Mouse (Mus musculus) gastrocnemius, postnatal 10 days (tissue): ENCODE measurements around the gene Opn1mw. TPM values are rescaled to one million over a fixed set of nuclear protein-coding genes. Genes with fewer than 3 reads are reported as not detected.
A peak's percentile ranks its signal among the peaks of the same experiment; 100 is the strongest.
"Not testable (repeated sequence)": the region's sequence is repeated elsewhere in the genome, so short reads cannot be mapped to it uniquely, and the experiment has no call there.

Experiments used
- DNase-seq: peaks from one replicate; pipeline ENCODE4 v3.0.0; 2021; ENCODE audit warnings: mixed read lengths
- long read RNA-seq, 2 experiments: library from polyadenylated mRNA; stranded (forward); transcript quantifications; one replicate each; pipeline ENCODE4 v2.0.0; 2021
- total RNA-seq, 2 experiments: library from RNA; stranded (reverse); gene quantifications; 2 replicates each; pipeline ENCODE4 v1.2.3; 2021

The Opn1mw gene
- total RNA-seq, result not detected
- long read RNA-seq, experiment 1, result 0 reads
- long read RNA-seq, experiment 2, result 0 reads

DNA sequence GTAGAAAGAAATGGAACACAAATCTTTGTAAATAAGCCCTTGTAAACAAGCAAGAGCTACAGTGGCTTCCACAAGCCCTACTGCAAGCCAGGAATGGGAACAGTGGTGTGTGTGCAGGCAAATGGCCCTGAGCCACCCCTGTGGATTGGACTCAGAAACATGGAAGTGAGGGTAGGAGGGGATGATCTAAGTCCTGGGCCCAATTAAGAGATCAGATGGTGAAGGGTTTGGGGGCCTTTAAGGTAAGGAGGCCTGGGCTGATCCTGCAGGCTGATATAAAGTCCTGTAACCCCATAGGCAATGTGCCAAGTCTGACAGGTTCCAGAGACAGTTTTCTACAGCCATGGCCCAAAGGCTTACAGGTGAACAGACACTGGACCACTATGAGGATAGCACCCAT is at the start of gene Opn1mw:
Gene Opn1mw, plus strand, starts transcription at position 301 of the 400 bp plus-strand sequence.
- no peak for DNase-seq

DNA sequence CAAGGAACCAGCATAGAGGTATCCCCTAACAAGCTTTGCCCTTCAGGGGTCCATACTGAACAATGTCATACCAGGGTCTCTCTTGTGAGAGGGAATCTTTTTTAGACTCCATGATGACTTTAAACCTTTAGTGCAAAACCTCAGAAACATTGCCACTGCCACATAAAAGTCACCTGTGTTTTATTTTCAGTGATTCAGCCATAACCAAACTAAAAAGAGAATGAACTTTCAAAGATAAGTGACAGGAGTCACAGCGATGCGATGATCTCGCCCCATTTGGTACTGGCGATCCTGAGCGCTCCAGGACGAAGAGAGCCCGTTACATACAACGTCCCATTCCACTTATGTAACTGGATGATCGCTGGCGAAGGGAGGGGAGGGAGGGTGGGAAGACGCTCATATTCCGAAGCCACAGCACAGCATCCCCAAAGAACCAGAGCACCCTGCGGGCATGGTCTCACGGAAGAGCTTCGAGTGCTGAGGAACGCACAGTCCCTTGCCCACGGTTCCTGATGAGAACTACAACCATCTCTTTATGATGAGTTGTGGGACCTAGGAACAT is 42.9 kb upstream of the Opn1mw start:
- no peak for DNase-seq

DNA sequence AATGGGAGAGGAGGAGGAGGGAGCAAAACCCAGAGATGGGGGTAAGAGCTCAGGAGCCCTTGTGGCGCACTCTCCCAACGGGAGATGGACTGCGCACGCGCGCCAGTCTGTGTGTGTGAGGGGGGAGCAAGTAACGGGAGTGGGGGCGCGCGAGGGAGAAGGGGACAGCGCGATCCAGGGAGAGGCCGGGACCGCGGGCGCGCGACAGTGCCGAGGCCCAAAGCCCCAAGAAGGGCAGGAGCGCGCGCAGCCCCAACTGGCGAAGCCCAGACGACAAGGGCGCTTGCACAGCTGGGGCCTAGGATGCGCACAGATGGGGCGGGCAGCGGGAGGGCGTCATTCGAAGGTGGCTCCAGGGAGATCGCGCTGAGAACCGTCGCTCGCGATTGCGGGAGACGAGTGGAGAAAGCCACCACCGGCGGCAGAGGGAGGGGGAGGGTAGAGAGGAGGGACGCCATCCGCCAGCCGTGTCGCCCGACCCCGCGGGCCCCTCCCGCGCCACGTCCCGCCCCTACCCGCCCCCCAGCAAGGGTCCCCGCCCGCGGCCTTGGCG is 42.2 kb upstream of the Opn1mw start:
- DNase-seq, result peak; percentile 76

- peak; percentile 93 for DNase-seq
These were observed 41.6 kb upstream of the Opn1mw start for GRCm38 (mm10) chrX:74085601-74086038.

GRCm38 (mm10) chrX:74095130-74095529 is 32.1 kb upstream of the Opn1mw start:
- DNase-seq, result no peak

DNA sequence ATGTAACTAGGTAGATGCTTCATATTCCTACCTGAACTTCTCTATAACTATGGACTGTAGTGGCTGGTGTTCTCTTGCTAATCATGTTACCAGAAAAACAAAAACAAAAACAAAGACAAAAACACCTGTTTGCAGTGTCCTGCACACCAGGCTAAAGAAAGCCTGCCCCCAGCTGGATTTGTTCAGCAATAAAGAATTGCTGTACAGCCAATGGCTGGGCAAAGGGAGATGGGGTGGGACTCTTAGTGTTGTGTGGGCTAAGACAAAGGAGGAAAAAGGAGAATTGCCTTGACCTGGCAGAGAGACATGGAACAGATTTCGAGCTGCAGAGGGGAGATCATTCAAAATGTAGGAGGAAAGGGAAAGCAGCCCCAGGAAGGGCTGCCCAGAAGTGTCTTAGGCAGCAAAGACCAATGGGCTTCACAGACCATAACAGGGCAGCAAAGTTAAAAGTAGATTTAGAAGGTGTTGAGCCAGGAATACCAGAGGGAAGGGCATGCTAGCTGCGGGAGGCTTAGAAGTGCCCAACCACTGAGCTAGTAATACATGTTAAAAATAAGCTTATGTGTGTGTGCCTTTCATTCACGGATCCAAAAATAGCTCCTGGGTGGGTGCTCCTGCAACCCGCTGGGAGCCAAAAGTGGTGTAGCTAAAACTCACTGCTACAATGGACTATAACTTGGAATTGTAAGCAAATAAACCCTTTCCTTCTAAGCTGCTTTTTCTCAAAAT is 23.6 kb upstream of the Opn1mw start:
- DNase-seq, result no peak

GRCm38 (mm10) chrX:74105916-74106315 is 21.3 kb upstream of the Opn1mw start:
- no peak for DNase-seq

- DNase-seq, result no peak
These were observed 18.5 kb upstream of the Opn1mw start for GRCm38 (mm10) chrX:74108747-74109146.

DNA sequence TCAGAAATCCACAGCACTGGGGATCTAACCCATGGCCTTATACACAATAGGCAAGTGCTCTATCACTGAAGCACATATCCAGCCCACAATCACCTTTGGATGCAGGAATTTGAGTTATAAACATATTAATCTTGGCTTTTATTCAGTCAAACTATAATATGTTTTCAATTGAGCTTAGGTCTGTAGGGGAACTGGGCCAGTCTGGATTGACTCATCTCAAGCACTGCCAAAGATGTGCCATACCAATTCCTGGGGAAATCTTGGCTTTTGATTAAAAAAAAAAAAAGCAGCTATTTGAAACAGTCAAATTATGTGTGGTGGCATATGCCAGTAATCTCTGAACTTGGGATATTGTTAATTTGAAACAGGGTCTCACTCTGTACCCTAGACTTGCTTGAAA is 13.2 kb upstream of the Opn1mw start:
- DNase-seq, result no peak

- peak; percentile 28 for DNase-seq
These were observed 11.8 kb upstream of the Opn1mw start for GRCm38 (mm10) chrX:74115511-74115910.

GRCm38 (mm10) chrX:74124975-74125374 is 2.3 kb upstream of the Opn1mw start:
- no peak for DNase-seq

GRCm38 (mm10) chrX:74135263-74135662 is 8.0 kb downstream of the Opn1mw start, which contains the start of gene Mecp2:
Gene Mecp2 (minus strand): TSS chrX:74135363.
- not testable (repeated sequence) for DNase-seq

- no peak for DNase-seq
These were observed 40.5 kb downstream of the Opn1mw start, which contains the start of gene Tex28 for GRCm38 (mm10) chrX:74167738-74168137. Gene Tex28 (minus strand): TSS chrX:74167838.

DNA sequence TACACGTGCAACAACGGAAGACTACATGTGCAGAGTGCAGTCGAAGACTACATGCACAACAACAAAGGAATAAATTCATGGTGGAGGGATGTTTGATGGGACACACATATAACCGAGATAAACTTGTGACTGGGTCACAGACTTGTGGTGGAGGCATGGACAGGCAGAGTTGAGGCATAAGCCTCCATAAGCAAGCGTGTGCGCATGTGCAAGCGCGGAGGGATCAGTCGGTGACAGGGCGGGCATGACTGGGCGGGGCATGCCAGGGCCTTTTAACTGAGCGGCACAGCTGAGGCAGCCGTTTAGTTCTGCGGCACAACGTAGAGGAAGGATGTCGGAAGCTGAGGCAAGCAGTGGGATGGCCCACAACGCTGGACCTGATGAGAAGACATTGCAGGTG is 49.7 kb downstream of the Opn1mw start, which contains the start of gene Tktl1:
Gene Tktl1, plus strand, starts transcription at position 301 of the 400 bp plus-strand sequence.
- DNase-seq, result no peak

Other genes starting within 250 kb of the Opn1mw start
- gene Avpr2, start 235.4 kb upstream of the Opn1mw start, total RNA-seq, result not detected
- 1 to 10 TPM; 1.9 to 2.9 TPM for gene L1cam, start 231.4 kb upstream of the Opn1mw start, total RNA-seq
- gene Arhgap4, start 205.6 kb upstream of the Opn1mw start, total RNA-seq, result 1 to 10 TPM in 1 of 2 experiments, under 1 TPM in 1; 0.85 to 2.0 TPM
- gene Naa10, start 205.5 kb upstream of the Opn1mw start, total RNA-seq, result 10 to 100 TPM; 68.7 to 73.5 TPM
- 1 to 10 TPM; 4.6 to 5.3 TPM for gene Renbp, start 196.6 kb upstream of the Opn1mw start, total RNA-seq
- 10 to 100 TPM; 52.5 to 55.6 TPM for gene Hcfc1, start 161.1 kb upstream of the Opn1mw start, total RNA-seq
- 10 to 100 TPM; 44.3 to 52.2 TPM for gene Irak1, start 103.5 kb upstream of the Opn1mw start, total RNA-seq
- gene Mecp2, start 7.9 kb downstream of the Opn1mw start, total RNA-seq, result 10 to 100 TPM; 32.5 to 38.9 TPM
- not detected for gene Tex28, start 40.4 kb downstream of the Opn1mw start, total RNA-seq
- gene Tktl1, start 49.8 kb downstream of the Opn1mw start, total RNA-seq, result not detected
- gene Flna, start 122.4 kb downstream of the Opn1mw start, total RNA-seq, result 100 to 1,000 TPM; 113 to 163 TPM
- gene Emd, start 127.2 kb downstream of the Opn1mw start, total RNA-seq, result 10 to 100 TPM; 23.3 to 25.2 TPM
- 100 to 1,000 TPM; 163 to 167 TPM for gene Rpl10, start 143.3 kb downstream of the Opn1mw start, total RNA-seq
- gene Taz, start 154.4 kb downstream of the Opn1mw start, total RNA-seq, result 10 to 100 TPM; 41.7 to 47.4 TPM
- 10 to 100 TPM; 62.8 to 69.4 TPM for gene Dnase1l1, start 154.9 kb downstream of the Opn1mw start, total RNA-seq
- 10 to 100 TPM; 88.7 to 99.7 TPM for gene Atp6ap1, start 169.6 kb downstream of the Opn1mw start, total RNA-seq
- 10 to 100 TPM; 44.8 to 50.9 TPM for gene Gdi1, start 177.5 kb downstream of the Opn1mw start, total RNA-seq
- 10 to 100 TPM; 27.1 to 31.2 TPM for gene Fam50a, start 185.6 kb downstream of the Opn1mw start, total RNA-seq
- 1 to 10 TPM; 2.5 to 5.8 TPM for gene Plxna3, start 201.6 kb downstream of the Opn1mw start, total RNA-seq
- 10 to 100 TPM; 40.6 to 45.2 TPM for gene Lage3, start 226.2 kb downstream of the Opn1mw start, total RNA-seq
- gene Ubl4a, start 245.8 kb downstream of the Opn1mw start, total RNA-seq, result 10 to 100 TPM; 51.1 to 51.7 TPM
- 1 to 10 TPM; 4.8 to 5.6 TPM for gene Slc10a3, start 245.9 kb downstream of the Opn1mw start, total RNA-seq